Mouse (Mus musculus) adrenal gland, postnatal 36 days (tissue): ENCODE results near the gene Ppm1a. TPM values are rescaled to one million over a fixed set of nuclear protein-coding genes. Genes with fewer than 3 reads are reported as not detected.
A peak's percentile ranks its signal among the peaks of the same experiment; 100 is the strongest.
"Not testable (repeated sequence)": the region's sequence is repeated elsewhere in the genome, so short reads cannot be mapped to it uniquely, and the experiment has no call there.

Source experiments
- DNase-seq, 2 experiments: peaks; one replicate each; pipeline ENCODE4 v3.0.0; 2021; ENCODE audit warnings: mixed read lengths in 1 of 2
- total RNA-seq, 2 experiments: library from RNA; stranded (reverse); gene quantifications; 2 replicates each; pipeline ENCODE4 v1.2.3; 2021

Gene Ppm1a
- total RNA-seq, 2 experiments from 2014 or later = 276 to 324 TPM

DNA sequence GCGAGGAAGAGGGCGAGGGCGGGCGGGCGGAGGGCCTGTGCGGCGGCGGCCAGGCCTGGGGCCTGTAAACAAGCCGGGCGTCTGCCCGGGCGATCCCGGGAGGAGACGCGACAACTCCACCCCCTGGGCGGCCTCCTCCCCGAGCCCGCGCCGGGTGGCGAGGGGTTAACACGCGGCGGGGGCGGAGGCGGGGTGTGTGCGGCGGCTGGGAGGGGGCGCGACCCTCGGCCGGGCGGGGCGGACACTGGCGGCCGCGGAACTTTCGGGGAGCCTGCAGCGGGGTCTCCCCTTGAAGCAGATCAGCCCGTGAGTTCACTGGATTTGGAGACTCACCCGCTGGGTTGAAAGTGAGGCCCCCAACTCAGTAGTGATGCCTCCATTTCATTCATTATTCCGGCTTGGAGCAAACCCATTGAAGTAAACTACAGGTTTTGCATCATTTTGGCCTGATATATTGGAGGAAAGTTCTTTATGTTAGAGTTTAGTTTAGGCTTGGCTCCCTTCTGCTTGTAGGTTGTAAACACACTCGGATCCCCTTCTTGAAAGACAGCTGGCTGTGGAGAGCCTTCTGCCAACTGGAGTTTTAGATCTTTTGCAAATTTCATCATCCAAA is 4.5 kb downstream of the Ppm1a start:
- peak; percentile 73 to 86 for DNase-seq

- DNase-seq = no peak
These were observed 5.2 kb downstream of the Ppm1a start for GRCm38 (mm10) chr12:72762502-72762901.

DNA sequence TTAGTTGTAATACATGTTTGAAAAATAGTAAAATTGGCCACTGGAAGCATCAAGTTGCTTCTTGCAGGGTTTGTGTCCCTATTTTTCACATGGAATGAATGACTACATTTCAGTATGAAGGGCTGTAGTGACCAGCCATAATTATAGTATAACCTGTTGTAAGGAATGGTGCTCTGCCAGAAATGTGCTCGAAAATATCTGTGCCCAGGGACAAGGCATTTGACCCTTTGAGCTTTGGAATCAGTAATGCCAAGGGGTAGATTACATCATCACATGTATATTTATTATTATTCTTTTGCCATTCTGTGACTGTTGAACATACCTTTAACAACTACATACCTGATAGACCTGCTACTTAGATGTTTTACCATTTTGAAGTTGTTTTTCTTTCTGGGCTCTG is 5.9 kb downstream of the Ppm1a start:
- DNase-seq = no peak

DNA sequence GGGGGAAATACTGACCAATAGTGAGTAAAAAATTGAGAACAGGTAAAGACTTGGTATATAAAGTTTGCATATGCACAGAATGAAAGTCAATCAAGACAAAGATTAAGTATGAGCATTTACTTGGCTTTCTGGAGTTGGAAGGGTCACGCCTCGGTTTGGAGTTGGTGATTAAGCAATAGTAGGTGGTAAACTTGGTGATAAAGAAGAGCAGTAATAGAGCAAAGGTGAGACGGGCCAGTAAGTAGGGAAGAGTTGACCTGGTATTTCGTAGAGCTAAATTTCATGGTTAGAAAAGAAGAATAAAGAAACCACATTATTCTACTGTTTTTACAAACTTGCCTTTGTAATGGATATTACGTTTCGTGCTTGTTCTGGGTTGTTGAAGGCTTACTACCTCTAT is 10.6 kb downstream of the Ppm1a start:
- no peak for DNase-seq

DNA sequence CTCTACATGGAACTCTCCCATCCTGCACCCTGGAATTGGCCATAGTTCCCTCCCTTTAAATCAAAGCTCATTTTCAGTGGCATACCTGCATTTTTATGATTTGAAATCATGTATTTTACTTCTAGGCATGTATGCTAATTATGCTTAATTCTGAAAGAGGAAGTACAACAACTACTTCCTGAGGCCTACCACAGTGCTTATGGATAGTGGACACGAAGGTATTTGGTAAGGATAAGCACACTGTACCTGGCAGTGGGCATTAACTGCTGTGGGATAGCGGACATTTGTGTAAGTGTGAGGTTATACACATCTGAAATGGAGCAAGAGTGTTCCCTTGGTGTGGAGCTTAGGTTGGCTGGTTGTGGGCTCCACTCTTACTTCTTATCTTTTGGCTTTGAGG is 11.0 kb downstream of the Ppm1a start:
- DNase-seq = no peak

DNA sequence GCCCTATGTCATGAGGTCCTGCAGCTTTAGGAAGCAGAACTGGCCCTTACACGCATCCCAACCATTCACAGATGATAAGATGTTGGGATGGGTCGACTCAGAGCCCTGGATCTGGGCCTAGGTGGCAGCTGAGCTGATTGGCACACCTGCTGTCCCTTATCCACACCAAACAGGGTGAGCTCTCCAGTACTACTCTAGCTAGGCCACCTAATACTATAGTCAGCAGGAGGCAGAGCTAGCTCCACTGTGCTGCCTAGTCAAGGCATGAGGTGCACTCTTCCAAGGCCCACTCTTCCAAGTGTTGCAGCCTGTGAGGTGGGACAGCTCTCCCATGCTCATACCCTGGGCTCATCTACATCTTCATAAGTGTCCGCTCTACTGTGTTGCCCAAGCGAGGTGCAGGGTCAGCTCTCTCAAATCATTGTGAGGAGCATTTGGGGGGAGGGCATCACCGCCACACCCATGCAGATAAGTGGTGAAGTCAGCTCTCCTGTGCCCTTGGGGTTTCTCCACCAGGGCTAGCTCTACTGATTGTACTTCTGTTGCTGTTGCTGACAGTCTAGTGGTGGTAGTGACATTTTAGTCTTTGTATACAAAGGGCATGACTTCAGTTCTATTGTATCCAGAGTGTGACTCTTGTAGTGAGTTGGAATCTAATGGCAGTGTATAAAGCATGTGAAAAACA is 12.4 kb downstream of the Ppm1a start:
- peak in 1 of 2 experiments; percentile 26 for DNase-seq

GRCm38 (mm10) chr12:72771153-72771552 is 13.9 kb downstream of the Ppm1a start:
- DNase-seq = no peak

DNA sequence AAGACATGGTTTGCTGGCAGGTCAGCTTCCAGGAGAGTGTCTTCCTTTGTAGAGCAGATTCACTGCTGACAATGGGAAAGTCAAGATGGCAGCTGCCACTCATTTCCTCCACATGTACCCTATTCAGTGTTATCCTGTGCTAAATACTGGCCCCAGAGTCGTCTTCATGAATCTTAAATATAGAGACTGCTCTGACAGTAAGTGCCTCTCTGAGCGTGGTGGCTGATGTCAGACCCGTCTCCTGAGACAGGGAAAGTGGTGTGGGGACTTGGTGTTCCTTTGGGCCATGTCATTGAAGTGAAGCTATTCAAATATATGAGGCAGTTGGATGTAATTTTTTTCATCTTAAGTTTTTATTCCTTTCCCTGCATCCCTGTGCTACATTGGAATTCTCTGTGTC is 14.5 kb downstream of the Ppm1a start:
- DNase-seq = no peak

DNA sequence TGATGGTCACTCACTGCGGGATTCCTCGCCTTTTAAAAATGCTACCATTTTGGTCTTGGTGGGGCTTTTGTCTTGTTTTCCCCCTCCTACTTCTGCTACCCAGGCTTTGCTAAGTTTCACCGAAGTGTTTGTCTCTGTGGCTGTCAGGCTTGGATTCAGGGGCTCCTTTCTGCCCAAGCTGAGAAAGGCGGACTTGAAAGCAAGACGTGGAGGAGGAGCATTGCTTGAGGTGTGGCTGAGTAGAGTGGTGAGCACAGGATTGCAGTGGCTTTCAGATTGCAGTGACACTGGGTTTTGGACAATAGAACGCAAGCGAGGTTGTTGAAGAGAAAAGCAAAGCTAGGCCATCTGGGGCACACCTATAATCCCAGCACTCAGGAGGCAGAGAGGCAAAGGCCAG is 16.7 kb downstream of the Ppm1a start:
- DNase-seq = no peak

- DNase-seq = no peak
These were observed 20.0 kb downstream of the Ppm1a start for GRCm38 (mm10) chr12:72777244-72777643.

GRCm38 (mm10) chr12:72780136-72780535 is 22.9 kb downstream of the Ppm1a start:
- DNase-seq = peak; percentile 29 to 33

- not testable (repeated sequence) for DNase-seq
These were observed 25.5 kb downstream of the Ppm1a start for GRCm38 (mm10) chr12:72782786-72783185.

DNA sequence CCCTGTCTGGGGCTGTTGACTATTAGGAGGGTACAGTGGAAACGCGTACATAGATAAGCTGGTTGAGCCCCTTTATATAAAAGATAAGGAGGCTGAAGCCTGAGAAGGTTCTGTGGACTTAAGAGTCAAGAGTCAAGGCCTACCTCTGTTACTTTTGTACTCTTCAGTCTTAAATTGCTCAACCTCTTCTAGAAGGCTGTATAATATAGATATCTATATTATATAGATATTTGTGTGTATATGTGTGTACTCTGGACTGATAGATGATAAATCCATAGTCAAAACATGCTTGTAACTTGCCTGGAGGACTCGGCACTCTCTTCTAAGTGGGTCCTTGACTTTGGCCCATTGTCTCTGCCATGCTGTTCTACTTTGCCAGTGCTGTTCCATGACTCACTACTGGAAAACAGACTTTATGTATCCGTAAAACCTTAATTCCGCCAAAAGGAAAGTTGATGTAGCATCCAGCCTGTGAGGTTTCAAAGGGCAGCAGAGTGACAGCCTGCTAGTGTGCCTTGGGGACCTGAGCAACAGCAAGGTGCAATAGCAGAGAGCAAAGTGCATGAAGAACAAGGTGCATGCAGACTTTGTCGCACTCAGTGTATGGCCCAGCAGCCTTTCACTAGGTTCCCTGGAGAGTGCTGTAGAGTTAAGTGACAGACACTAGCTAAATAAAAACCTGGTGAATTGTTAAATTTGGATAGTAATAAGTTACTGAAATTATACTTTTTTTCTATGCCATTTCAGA is 28.1 kb downstream of the Ppm1a start:
- no peak for DNase-seq

GRCm38 (mm10) chr12:72786551-72786950 is 29.3 kb downstream of the Ppm1a start:
- DNase-seq = no peak

- peak; percentile 20 to 25 for DNase-seq
These were observed 29.7 kb downstream of the Ppm1a start for GRCm38 (mm10) chr12:72786986-72787385.

DNA sequence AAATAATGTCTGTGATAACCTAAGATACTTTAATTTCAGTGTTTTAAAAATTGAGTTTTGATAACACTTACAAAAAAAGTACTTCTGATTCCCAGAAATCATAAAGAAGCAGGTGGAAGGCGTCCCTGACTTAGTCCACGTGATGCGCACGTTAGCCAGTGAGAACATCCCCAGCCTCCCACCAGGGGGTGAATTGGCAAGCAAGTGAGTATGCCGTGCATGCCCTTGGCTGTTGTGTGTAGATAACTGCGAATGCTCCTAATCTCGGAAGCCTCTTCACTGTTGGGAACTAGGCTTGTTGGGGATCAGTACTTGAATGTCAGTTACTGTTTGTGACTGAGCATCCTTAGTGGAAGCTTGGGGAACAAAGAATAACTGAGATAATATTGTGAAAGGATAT is 33.3 kb downstream of the Ppm1a start:
- no peak for DNase-seq

GRCm38 (mm10) chr12:72792320-72793091 is 35.3 kb downstream of the Ppm1a start:
- no peak for DNase-seq

GRCm38 (mm10) chr12:72793983-72794382 is 36.7 kb downstream of the Ppm1a start:
- no peak for DNase-seq

DNA sequence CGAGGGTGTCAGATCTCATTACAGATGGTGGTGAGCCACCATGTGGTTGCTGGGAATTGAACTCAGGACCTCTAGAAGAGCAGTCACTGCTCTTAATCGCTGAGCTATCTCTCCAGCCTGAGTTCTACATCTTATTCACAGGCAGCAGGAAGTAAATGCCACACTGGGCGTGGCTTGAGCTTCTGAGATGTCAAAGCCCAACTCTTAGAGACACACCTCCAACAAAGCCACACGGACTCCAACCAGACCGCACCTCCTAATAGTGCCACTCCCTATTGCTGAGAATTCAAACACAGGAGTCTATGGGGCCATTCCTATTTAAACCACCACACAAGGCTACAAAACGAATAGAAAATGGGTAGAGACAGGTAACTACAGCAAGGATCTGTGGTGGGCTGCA is 52.5 kb downstream of the Ppm1a start:
- DNase-seq = no peak

DNA sequence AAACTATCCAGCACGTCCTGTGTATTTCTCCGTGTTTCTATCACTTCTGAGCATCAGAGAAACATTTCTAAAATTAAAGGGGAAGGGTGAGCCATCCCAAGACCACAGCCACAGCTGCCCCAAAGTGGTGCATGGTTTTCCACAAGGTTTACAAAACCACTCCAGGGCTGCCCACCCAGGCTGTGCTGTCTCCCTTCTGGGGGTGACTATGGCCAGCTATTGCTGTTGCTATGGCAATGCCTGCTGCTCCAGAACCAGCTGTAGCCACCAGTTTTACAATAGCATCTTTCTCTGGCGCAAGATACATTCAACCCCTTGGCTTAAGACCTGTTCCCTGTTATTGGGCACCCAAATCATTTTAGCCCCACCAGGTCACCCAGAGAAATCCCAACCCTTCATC is 54.3 kb downstream of the Ppm1a start:
- DNase-seq = no peak

GRCm38 (mm10) chr12:72820940-72821431 is 63.7 kb downstream of the Ppm1a start:
- DNase-seq = peak; percentile 8 to 17

GRCm38 (mm10) chr12:72821589-72821988 is 64.3 kb downstream of the Ppm1a start:
- DNase-seq = no peak
